Mouse (Mus musculus): ENCODE results near the gene Gng13.
"Not testable (repeated sequence)": the region's sequence is repeated elsewhere in the genome, so short reads cannot be mapped to it uniquely, and the experiment has no call there.

Gene Gng13

GRCm38 (mm10) chr17:25732082-25732481, 15.1 kb downstream of the Gng13 start:
- DNase-seq (ENCODE audit: low spot score in 2 of 2): peak; percentile 61 to 65

- no peak for DNase-seq (ENCODE audit: low spot score in 2 of 2)
These were observed 18.3 kb downstream of the Gng13 start for GRCm38 (mm10) chr17:25735246-25735645.

GRCm38 (mm10) chr17:25735745-25736144, 18.8 kb downstream of the Gng13 start, which contains the start of gene Mslnl:
Gene Mslnl (plus strand): TSS chr17:25736042.
- DNase-seq (ENCODE audit: low spot score in 2 of 2): no peak

- DNase-seq (ENCODE audit: low spot score in 2 of 2): no peak
These were observed 21.9 kb downstream of the Gng13 start for GRCm38 (mm10) chr17:25738861-25739260.

- not testable (repeated sequence) for DNase-seq (ENCODE audit: low spot score in 2 of 2)
These were observed 24.5 kb downstream of the Gng13 start for GRCm38 (mm10) chr17:25741471-25741870.

- DNase-seq (ENCODE audit: low spot score in 2 of 2): no peak
These were observed 26.9 kb downstream of the Gng13 start for GRCm38 (mm10) chr17:25743831-25744230.

- DNase-seq (ENCODE audit: low spot score in 2 of 2): no peak
These were observed 27.3 kb downstream of the Gng13 start for GRCm38 (mm10) chr17:25744311-25744710.

- no peak for DNase-seq (ENCODE audit: low spot score in 2 of 2)
These were observed 31.3 kb downstream of the Gng13 start for GRCm38 (mm10) chr17:25748238-25748637.

GRCm38 (mm10) chr17:25749314-25749713, 32.3 kb downstream of the Gng13 start:
- no peak for DNase-seq (ENCODE audit: low spot score in 2 of 2)

GRCm38 (mm10) chr17:25751446-25751845, 34.5 kb downstream of the Gng13 start:
- DNase-seq (ENCODE audit: low spot score in 2 of 2): no peak

- no peak for DNase-seq (ENCODE audit: low spot score in 2 of 2)
These were observed 37.3 kb downstream of the Gng13 start, which contains the start of gene Msln for GRCm38 (mm10) chr17:25754241-25754640. Gene Msln (minus strand): TSS chr17:25754378.

GRCm38 (mm10) chr17:25755086-25755485, 38.1 kb downstream of the Gng13 start:
- DNase-seq (ENCODE audit: low spot score in 2 of 2): no peak

- DNase-seq (ENCODE audit: low spot score in 2 of 2): no peak
These were observed 38.8 kb downstream of the Gng13 start for GRCm38 (mm10) chr17:25755627-25756377.

GRCm38 (mm10) chr17:25756378-25757242, 39.6 kb downstream of the Gng13 start:
- DNase-seq (ENCODE audit: low spot score in 2 of 2): no peak

GRCm38 (mm10) chr17:25757691-25758090, 40.7 kb downstream of the Gng13 start:
- no peak for DNase-seq (ENCODE audit: low spot score in 2 of 2)

GRCm38 (mm10) chr17:25760148-25760547, 43.2 kb downstream of the Gng13 start:
- DNase-seq (ENCODE audit: low spot score in 2 of 2): no peak

- DNase-seq (ENCODE audit: low spot score in 2 of 2): no peak
These were observed 44.6 kb downstream of the Gng13 start for GRCm38 (mm10) chr17:25761561-25761970.

- DNase-seq (ENCODE audit: low spot score in 2 of 2): no peak
These were observed 45.6 kb downstream of the Gng13 start for GRCm38 (mm10) chr17:25762591-25762990.

- DNase-seq (ENCODE audit: low spot score in 2 of 2): no peak
These were observed 48.9 kb downstream of the Gng13 start for GRCm38 (mm10) chr17:25765886-25766285.

Measured in spleen, postnatal 36 days (tissue).